Mouse (Mus musculus) testis, adult 2 months (tissue): ENCODE measurements around the gene Gm10382. TPM values are rescaled to one million over a fixed set of nuclear protein-coding genes. Genes with fewer than 3 reads are reported as not detected.
"Not testable (repeated sequence)": the region's sequence is repeated elsewhere in the genome, so short reads cannot be mapped to it uniquely, and the experiment has no call there.

Experiments
- H3K27ac ChIP-seq: fragments of 200-500 bp; 2 replicates; pipeline ENCODE4 v1.5.1; 2012; ENCODE audit warnings: low read depth, low read length; ENCODE audit not compliant: control insufficient read depth, insufficient read depth
- H3K27me3 ChIP-seq: fragments of 200-500 bp; 2 replicates; pipeline ENCODE4 v1.6.1; 2012; ENCODE audit warnings: mild to moderate bottlenecking, low read length, moderate library complexity; ENCODE audit not compliant: control insufficient read depth, insufficient read depth
- H3K36me3 ChIP-seq: fragments of 200-500 bp; 2 replicates; pipeline ENCODE4 v1.6.1; 2012; ENCODE audit warnings: mild to moderate bottlenecking, low read length; ENCODE audit not compliant: control insufficient read depth, insufficient read depth
- H3K4me1 ChIP-seq: fragments of 200-500 bp; 2 replicates; pipeline ENCODE4 v1.6.1; 2012; ENCODE audit warnings: low read length; ENCODE audit not compliant: control insufficient read depth, insufficient read depth
- H3K4me3 ChIP-seq: fragments of 200-500 bp; 2 replicates; pipeline ENCODE4 v1.5.1; 2012; ENCODE audit warnings: low read depth, mild to moderate bottlenecking, low read length, moderate library complexity, mixed read lengths; ENCODE audit not compliant: control insufficient read depth
- CTCF ChIP-seq: fragments of 200-500 bp; IDR thresholded peaks from 2 replicates; pipeline ENCODE4 v1.5.1; 2012; ENCODE audit warnings: low read depth, mild to moderate bottlenecking, inconsistent platforms, low read length, moderate library complexity; ENCODE audit not compliant: control insufficient read depth, insufficient read depth, insufficient replicate concordance
- POLR2A ChIP-seq: fragments of 200-500 bp; IDR thresholded peaks from 2 replicates; pipeline ENCODE4 v1.6.1; 2012; ENCODE audit warnings: low read depth, mild to moderate bottlenecking, inconsistent platforms, low read length, moderate library complexity; ENCODE audit not compliant: control insufficient read depth
- polyA plus RNA-seq: library from polyadenylated mRNA; depleted of rRNA; stranded (reverse); fragments of >200 nt; gene quantifications from 2 replicates; pipeline ENCODE4 v1.2.3, GENCODE M21; 2012

The Gm10382 gene
- polyA plus RNA-seq, 1 experiment: 84.2 TPM

- H3K27ac ChIP-seq: no peak overlapping the region
- peaks cover 9% of the 10 kb centered on the region for H3K4me1 ChIP-seq
- no peaks in the 10 kb centered on the region; the same call in 1 of the 2 replicates for H3K36me3 ChIP-seq
- H3K4me3 ChIP-seq: no peak overlapping the region
- no peaks in the 10 kb centered on the region for H3K27me3 ChIP-seq
- TF ChIP-seq CTCF (peak; percentile 30; the same call in 1 of the 2 replicates), POLR2A (no peak)
These were observed 22.9 kb downstream of the Gm10382 start for GRCm38 (mm10) chr5:125411972-125412530.

GRCm38 (mm10) chr5:125412536-125412935 lies 23.4 kb downstream of the Gm10382 start:
- H3K27ac ChIP-seq, H3K4me1 ChIP-seq, H3K4me3 ChIP-seq, H3K36me3 ChIP-seq, H3K27me3 ChIP-seq: not testable (repeated sequence)

DNA sequence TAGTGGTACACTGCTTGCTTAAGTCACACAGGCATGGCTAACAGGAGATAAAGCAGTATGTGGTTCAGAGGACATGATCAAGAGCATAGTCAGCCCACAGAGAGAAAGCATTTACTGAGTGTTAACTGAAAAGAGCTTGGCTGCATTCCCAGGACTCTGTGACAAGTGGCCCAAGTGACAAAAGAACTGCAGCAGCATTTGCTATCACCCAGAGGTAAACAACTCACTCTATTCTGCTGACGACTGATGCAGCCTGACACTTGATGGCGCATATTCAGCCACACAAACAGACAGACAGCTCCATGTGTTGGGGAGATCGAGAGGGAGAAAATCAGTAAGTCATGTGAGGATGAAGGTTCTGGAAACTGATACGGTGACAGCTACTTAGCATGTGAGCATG lies 24.6 kb downstream of the Gm10382 start:
- Histone ChIP-seq H3K27me3 (no peaks in the 10 kb centered on the region), H3K4me3 (no peak overlapping the region), H3K27ac (no peak overlapping the region), H3K36me3 (no peaks in the 10 kb centered on the region; the same call in none of the 2 replicates), H3K4me1 (peaks cover 5% of the 10 kb centered on the region)
- TF ChIP-seq CTCF (no peak), POLR2A (no peak)

DNA sequence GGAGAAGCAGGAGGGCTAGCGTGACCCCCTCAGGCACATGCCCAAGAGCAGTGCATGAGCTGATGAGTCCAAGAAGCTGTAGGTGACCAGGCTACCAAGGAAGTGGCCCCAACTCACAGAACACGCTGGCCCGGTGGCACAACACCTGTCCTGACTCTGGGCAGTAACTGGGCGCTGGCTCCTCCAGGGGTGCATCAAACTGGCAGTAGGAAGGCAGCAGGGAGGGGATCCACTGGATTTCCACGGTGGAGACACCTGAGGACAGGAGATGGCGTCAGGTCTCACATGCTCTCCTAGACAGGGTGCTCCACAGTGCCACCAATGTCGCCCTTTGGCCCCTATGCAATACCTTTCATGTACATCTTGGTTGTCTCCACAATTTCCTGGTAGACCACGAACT lies 27.1 kb downstream of the Gm10382 start:
- Histone ChIP-seq H3K4me1 (no peaks in the 10 kb centered on the region), H3K36me3 (no peaks in the 10 kb centered on the region; the same call in none of the 2 replicates), H3K4me3 (no peak overlapping the region), H3K27me3 (no peaks in the 10 kb centered on the region), H3K27ac (no peak overlapping the region)
- TF ChIP-seq CTCF: no peak

- no peak overlapping the region for H3K27ac ChIP-seq
- no peak overlapping the region for H3K4me3 ChIP-seq
- H3K27me3 ChIP-seq: no peaks in the 10 kb centered on the region
- no peaks in the 10 kb centered on the region; the same call in none of the 2 replicates for H3K36me3 ChIP-seq
- no peak for TF ChIP-seq CTCF
- TF ChIP-seq POLR2A: no peak
- no peaks in the 10 kb centered on the region for H3K4me1 ChIP-seq
These were observed 29.5 kb downstream of the Gm10382 start for GRCm38 (mm10) chr5:125418636-125419035.

DNA sequence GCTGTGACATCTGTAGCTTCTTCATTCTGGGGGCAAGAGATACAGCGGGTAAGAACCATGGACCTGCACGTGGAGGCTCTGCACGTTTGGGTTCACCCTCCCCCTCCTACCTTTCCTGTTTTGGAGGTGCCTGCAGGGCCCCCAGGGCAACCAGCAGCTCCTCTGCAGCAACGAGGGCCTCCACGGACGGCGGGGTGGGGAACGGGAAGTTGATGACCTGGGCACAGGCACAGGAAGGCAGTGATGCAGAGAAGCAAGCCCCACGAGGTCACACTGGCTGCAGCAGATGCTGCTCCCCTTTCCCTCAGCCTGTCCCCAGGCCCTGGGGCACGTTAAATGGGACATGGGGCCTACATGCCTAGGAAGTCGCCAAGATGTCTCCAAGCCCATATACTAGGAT lies 30.0 kb downstream of the Gm10382 start:
- Histone ChIP-seq H3K27me3 (no peaks in the 10 kb centered on the region), H3K27ac (no peak overlapping the region), H3K36me3 (peaks cover under 1% of the 10 kb centered on the region), H3K4me3 (no peak overlapping the region), H3K4me1 (no peaks in the 10 kb centered on the region)
- no peak for TF ChIP-seq POLR2A
- no peak for TF ChIP-seq CTCF

GRCm38 (mm10) chr5:125425698-125426276 lies 36.7 kb downstream of the Gm10382 start:
- Histone ChIP-seq H3K27ac (no peak overlapping the region), H3K36me3 (peaks cover 15% of the 10 kb centered on the region), H3K27me3 (no peaks in the 10 kb centered on the region), H3K4me1 (no peaks in the 10 kb centered on the region), H3K4me3 (no peak overlapping the region)
- no peak for TF ChIP-seq CTCF
- no peak for TF ChIP-seq POLR2A

DNA sequence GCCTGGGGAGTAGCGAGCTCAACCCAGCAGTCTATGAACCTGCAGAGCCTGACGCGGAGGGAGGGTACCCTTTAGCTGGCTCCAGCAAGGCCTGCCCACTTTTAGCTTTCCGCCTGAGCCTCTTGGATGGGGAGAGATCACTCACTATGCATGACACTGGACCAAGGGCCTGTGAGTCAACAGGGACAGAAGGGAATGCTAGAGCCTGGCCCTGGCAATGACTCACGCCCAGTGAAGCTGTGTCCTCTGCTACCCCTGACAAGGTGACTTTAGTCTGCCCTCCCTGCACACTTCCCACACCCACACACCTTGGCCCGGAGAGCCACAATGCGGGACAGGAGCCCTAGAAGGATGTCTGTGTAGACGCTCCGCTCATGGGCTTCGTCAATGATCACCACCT lies 37.2 kb downstream of the Gm10382 start:
- H3K36me3 ChIP-seq: peaks cover 15% of the 10 kb centered on the region
- TF ChIP-seq POLR2A (no peak), CTCF (no peak)
- H3K27ac ChIP-seq: no peak overlapping the region

GRCm38 (mm10) chr5:125432324-125432723 lies 43.2 kb downstream of the Gm10382 start:
- H3K36me3 ChIP-seq, H3K27me3 ChIP-seq, H3K4me3 ChIP-seq, H3K4me1 ChIP-seq, H3K27ac ChIP-seq: not testable (repeated sequence)

More for the DNA sequence above, 37.2 kb downstream of the Gm10382 start:
- no peaks in the 10 kb centered on the region for H3K27me3 ChIP-seq
- H3K4me1 ChIP-seq: no peaks in the 10 kb centered on the region
- no peak overlapping the region for H3K4me3 ChIP-seq
